Mouse (Mus musculus): Measurements from ENCODE around the gene Pfdn5. TPM values are rescaled to one million over a fixed set of nuclear protein-coding genes. Genes with fewer than 3 reads are reported as not detected.

Gene Pfdn5
- 481 and 576 TPM in 2 replicates for polyA plus RNA-seq (2014; fragmentation: Nextera tagmentation; extraction: Ambion mirVana)

DNA sequence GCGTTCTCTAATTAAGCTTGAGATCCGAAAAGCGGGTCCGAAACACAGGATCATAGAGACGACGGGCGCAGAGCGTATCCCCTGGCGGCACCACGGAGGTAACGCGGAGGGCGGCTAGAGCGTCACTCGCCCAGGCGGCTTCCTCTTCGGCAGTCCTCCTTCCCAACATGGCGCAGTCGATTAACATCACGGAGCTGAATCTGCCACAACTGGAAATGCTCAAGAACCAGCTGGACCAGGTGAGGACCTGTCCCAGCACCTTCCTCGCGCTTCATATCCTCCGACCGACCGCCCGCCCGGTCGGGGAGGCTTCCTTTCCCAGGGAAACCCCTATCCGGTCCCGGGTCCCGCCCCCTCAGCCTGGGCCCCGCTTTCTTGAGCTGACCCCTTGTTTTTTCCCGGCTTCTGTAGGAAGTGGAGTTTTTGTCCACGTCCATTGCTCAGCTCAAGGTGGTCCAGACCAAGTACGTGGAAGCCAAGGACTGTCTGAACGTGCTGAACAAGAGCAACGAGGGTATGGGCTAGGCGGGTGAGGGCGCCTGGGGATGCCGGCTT lies at the start of gene Pfdn5:
Gene Pfdn5 (plus strand): TSS at position 95 of the 555 bp plus-strand sequence.
- H3K36me3 ChIP-seq (ENCODE audit: control insufficient read depth, insufficient read depth, low read length) = peaks cover 57% of the 10 kb centered on the region
- peak; percentile 91 for ATAC-seq (ENCODE audit: low FRiP score, low TSS enrichment)

DNA sequence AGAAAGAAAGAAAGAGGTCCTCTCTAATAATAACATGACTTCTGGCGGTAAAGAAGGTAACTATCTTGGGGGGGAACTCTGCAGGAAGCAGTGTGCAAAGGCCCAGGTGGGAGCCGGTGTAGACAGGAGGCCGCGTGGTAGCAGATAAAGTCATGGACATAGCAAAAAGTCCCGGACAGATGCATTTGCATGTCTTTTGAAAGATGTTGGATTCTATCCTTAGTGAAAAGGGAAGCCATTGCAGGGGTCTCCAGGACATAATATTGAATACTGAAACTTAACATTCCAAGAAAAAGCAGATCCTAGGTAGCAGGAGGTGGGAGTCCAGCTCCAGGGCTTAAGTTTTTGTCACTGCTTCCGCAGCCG lies 47.2 kb upstream of the Pfdn5 start:
- H3K4me2 ChIP-seq (replicated peaks; ENCODE audit: low read depth, low read length) = peak overlapping the region; percentile 88
- H3K27ac ChIP-seq (ENCODE audit: low read depth, low read length) = peak overlapping the region; percentile 90
- peaks cover 11% of the 10 kb centered on the region for H3K4me1 ChIP-seq (ENCODE audit: control insufficient read depth, insufficient read depth, low read length)
- peak overlapping the region; percentile 89 for H3K4me3 ChIP-seq (ENCODE audit: low read length)
- WGBS = 43% methylated on average over 7 of the region's 7 CpGs
- H3K9ac ChIP-seq (ENCODE audit: low read depth, low read length) = peak overlapping the region; percentile 81
- H3K9me3 ChIP-seq (ENCODE audit: control insufficient read depth, low read length) = no peaks in the 10 kb centered on the region
- ATAC-seq (ENCODE audit: low FRiP score, low TSS enrichment) = no peak
- no peaks in the 10 kb centered on the region for H3K27me3 ChIP-seq (ENCODE audit: control insufficient read depth, insufficient read depth, low read length)
- peaks cover 12% of the 10 kb centered on the region for H3K36me3 ChIP-seq (ENCODE audit: control insufficient read depth, insufficient read depth, low read length)

More for the DNA sequence above, at the start of gene Pfdn5:
- Histone ChIP-seq H3K4me1 (ENCODE audit: control insufficient read depth, insufficient read depth, low read length) (peaks cover 14% of the 10 kb centered on the region), H3K27me3 (ENCODE audit: control insufficient read depth, insufficient read depth, low read length) (no peaks in the 10 kb centered on the region), H3K4me3 (ENCODE audit: low read length) (peak within 1 kb of the TSS; percentile 68), H3K9ac (ENCODE audit: low read depth, low read length) (peak within 1 kb of the TSS; percentile 81), H3K9me3 (ENCODE audit: control insufficient read depth, low read length) (no peaks in the 10 kb centered on the region), H3K4me2 (replicated peaks; ENCODE audit: low read depth, low read length) (peak within 1 kb of the TSS; percentile 83), H3K27ac (ENCODE audit: low read depth, low read length) (peak within 1 kb of the TSS; percentile 74)
- under 1% methylated on average over 40 of the region's 40 CpGs for WGBS

DNA sequence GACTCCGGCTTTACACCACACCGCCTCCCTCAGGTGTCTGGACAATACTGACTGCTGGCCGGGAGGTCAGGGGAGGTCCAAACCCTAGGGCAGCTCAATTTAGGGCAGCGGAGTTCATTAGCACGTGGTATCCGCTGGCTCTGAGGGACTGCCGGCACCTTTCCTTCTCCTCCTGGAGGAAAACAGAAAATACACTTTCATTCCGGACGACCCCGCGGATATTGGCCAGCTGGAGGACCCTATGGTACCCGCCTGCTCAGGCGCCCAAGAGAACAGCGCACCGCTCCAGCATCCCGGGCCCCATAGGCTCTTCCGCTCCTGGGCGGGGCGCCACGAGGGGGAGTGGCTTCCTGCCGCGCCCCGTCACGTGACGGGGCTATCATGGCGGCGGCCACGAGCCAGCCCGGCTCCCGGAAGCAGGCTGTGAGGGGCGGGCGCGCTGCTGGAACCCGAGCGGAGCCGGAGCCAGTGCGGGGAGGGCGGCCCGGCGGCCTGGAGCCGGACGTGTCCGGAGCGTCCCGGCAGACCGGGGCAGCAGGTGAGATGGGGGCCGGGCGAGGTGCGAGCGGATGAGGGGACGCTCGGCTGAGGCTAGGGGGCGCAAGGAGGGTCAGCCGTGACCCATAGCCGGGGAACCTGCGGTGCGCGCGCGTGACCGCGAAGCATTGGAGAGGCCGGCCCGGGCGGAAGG lies 46.7 kb upstream of the Pfdn5 start, which contains the start of gene Mfsd5:
Gene Mfsd5 (plus strand): TSS at position 363 of the 691 bp plus-strand sequence.
- Histone ChIP-seq H3K36me3 (ENCODE audit: control insufficient read depth, insufficient read depth, low read length) (peaks cover 12% of the 10 kb centered on the region), H3K4me3 (ENCODE audit: low read length) (peak within 1 kb of the TSS; percentile 89), H3K27me3 (ENCODE audit: control insufficient read depth, insufficient read depth, low read length) (no peaks in the 10 kb centered on the region), H3K9me3 (ENCODE audit: control insufficient read depth, low read length) (no peaks in the 10 kb centered on the region), H3K27ac (ENCODE audit: low read depth, low read length) (peak within 1 kb of the TSS; percentile 90), H3K9ac (ENCODE audit: low read depth, low read length) (peak within 1 kb of the TSS; percentile 81), H3K4me2 (replicated peaks; ENCODE audit: low read depth, low read length) (peak within 1 kb of the TSS; percentile 88), H3K4me1 (ENCODE audit: control insufficient read depth, insufficient read depth, low read length) (peaks cover 11% of the 10 kb centered on the region)
- WGBS = under 1% methylated on average over 65 of the region's 65 CpGs
- peak; percentile 98 for ATAC-seq (ENCODE audit: low FRiP score, low TSS enrichment)

DNA sequence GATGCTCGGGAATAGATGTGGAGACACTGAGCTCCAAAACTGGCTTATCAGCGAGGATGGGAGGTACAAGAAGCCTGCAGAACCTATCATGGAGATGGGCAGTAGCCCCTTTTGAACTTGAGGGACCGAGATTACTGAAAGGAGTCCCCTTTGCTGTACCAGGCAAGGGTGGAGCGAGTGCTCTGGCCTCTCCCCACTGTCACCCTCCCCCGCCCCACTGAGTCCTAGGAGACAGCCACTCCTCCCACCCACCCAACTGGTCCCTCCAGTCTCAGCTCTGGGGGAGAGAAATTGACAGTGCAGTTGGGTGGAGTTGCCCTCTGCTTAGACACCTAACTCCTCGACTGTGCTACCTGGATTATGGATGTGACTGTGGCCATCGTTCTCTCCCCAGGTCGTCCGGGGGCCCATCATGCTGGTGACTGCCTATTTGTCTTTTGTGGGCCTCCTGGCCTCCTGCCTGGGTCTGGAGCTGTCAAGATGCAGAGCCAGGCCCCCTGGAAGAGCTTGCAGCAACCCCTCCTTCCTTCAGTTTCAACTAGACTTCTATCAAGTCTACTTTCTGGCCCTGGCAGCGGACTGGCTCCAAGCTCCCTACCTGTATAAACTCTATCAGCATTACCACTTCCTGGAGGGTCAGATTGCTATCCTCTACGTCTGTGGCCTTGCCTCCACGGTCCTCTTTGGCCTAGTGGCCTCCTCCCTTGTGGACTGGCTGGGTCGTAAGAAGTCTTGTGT lies 46.0 kb upstream of the Pfdn5 start:
- H3K9ac ChIP-seq (ENCODE audit: low read depth, low read length) = peak overlapping the region; percentile 81
- H3K9me3 ChIP-seq (ENCODE audit: control insufficient read depth, low read length) = no peaks in the 10 kb centered on the region
- peak; percentile 16; the same call in 1 of the 2 replicates for ATAC-seq (ENCODE audit: low FRiP score, low TSS enrichment)
- peak overlapping the region; percentile 88 for H3K4me2 ChIP-seq (replicated peaks; ENCODE audit: low read depth, low read length)
- H3K36me3 ChIP-seq (ENCODE audit: control insufficient read depth, insufficient read depth, low read length) = peaks cover 12% of the 10 kb centered on the region
- H3K27me3 ChIP-seq (ENCODE audit: control insufficient read depth, insufficient read depth, low read length) = no peaks in the 10 kb centered on the region
- H3K27ac ChIP-seq (ENCODE audit: low read depth, low read length) = peak overlapping the region; percentile 90
- peak overlapping the region; percentile 89 for H3K4me3 ChIP-seq (ENCODE audit: low read length)
- 23% methylated on average over 13 of the region's 13 CpGs for WGBS
- peaks cover 13% of the 10 kb centered on the region for H3K4me1 ChIP-seq (ENCODE audit: control insufficient read depth, insufficient read depth, low read length)

DNA sequence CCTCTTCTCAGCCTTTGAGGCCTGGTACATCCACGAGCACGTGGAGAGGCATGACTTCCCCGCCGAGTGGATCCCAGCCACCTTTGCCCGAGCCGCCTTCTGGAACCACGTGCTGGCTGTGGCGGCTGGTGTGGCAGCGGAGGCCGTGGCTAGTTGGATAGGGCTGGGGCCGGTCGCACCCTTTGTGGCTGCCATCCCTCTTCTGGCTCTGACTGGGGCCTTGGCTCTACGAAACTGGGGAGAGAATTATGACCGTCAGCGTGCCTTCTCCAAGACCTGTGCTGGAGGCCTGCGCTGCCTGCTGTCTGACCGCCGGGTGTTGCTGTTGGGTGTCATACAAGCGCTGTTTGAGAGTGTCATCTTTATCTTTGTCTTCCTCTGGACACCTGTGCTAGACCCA lies 45.3 kb upstream of the Pfdn5 start:
- Histone ChIP-seq H3K4me1 (ENCODE audit: control insufficient read depth, insufficient read depth, low read length) (peaks cover 14% of the 10 kb centered on the region), H3K4me2 (replicated peaks; ENCODE audit: low read depth, low read length) (peak overlapping the region; percentile 88), H3K9me3 (ENCODE audit: control insufficient read depth, low read length) (no peaks in the 10 kb centered on the region), H3K27me3 (ENCODE audit: control insufficient read depth, insufficient read depth, low read length) (no peaks in the 10 kb centered on the region), H3K27ac (ENCODE audit: low read depth, low read length) (no peak overlapping the region), H3K9ac (ENCODE audit: low read depth, low read length) (no peak overlapping the region), H3K4me3 (ENCODE audit: low read length) (peak overlapping the region; percentile 89), H3K36me3 (ENCODE audit: control insufficient read depth, insufficient read depth, low read length) (peaks cover 12% of the 10 kb centered on the region)
- ATAC-seq (ENCODE audit: low FRiP score, low TSS enrichment) = no peak
- 93% methylated on average over 19 of the region's 19 CpGs for WGBS

DNA sequence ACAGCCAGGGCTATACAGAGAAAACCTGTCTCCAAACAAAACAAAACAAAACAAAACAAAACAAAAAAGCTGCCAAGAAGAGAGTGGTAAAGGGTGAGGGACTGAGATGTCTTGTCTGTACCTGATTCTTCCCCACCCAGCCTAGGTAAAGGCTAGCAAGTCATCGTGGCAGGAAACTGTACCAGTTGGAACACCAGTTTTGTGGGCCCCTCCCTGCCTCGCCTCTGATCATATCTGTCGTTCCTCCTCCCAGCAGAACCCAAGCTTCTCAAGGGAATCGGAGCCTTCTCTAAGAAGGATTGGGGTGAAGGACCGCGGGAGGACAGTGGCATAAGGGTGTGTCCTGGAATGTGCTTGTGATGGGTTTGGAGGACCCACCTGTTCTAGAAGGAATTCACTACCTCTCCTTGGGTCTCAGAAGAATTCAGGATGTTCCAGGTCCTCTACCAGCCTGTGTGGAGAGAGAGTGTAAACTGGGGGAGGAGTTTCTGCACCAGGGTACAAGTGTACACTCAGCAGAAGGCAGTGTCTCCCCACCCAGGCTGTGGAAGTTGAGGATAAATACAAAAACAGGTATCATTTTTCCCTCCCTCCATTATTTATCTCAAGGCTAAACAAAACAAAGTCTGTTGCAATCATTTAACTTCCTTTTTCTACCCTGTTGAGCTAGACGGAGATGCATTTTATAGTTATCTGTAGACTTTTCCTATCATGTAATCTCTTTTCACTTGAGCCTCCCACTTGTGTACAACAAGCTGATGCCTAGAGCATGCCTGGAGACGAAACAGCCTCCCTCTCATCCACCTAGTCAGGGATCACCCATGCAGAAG lies 43.2 kb upstream of the Pfdn5 start:
- Histone ChIP-seq H3K4me2 (replicated peaks; ENCODE audit: low read depth, low read length) (no peak overlapping the region), H3K36me3 (ENCODE audit: control insufficient read depth, insufficient read depth, low read length) (peaks cover 12% of the 10 kb centered on the region), H3K9ac (ENCODE audit: low read depth, low read length) (no peak overlapping the region), H3K4me3 (ENCODE audit: low read length) (no peak overlapping the region), H3K27me3 (ENCODE audit: control insufficient read depth, insufficient read depth, low read length) (no peaks in the 10 kb centered on the region), H3K9me3 (ENCODE audit: control insufficient read depth, low read length) (no peaks in the 10 kb centered on the region), H3K4me1 (ENCODE audit: control insufficient read depth, insufficient read depth, low read length) (peaks cover 14% of the 10 kb centered on the region), H3K27ac (ENCODE audit: low read depth, low read length) (no peak overlapping the region)
- no peak for ATAC-seq (ENCODE audit: low FRiP score, low TSS enrichment)
- 82% methylated on average over 8 of the region's 8 CpGs for WGBS

DNA sequence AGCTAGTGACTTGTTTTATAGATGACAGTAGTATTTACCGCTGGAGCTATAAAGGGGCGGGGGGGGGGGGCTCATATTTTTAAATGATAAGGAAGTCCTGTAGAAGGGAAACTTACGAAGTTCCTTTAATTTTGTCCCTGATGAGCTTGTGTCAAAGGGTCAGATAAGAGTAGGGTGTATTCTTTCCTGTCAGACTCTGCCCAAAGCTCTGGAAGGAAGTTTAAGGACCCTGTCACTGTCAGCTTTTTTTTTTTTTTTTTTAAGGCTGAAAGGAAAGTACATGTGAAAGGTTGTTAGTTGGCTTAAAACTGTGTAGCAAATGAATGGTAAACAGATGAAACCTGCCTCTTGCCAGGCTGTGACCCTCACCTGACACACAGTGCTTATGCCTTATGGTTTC lies 42.3 kb upstream of the Pfdn5 start:
- no peak overlapping the region for H3K27ac ChIP-seq (ENCODE audit: low read depth, low read length)
- H3K4me2 ChIP-seq (replicated peaks; ENCODE audit: low read depth, low read length) = no peak overlapping the region
- no peak overlapping the region for H3K4me3 ChIP-seq (ENCODE audit: low read length)
- H3K4me1 ChIP-seq (ENCODE audit: control insufficient read depth, insufficient read depth, low read length) = peaks cover 14% of the 10 kb centered on the region
- no peaks in the 10 kb centered on the region for H3K9me3 ChIP-seq (ENCODE audit: control insufficient read depth, low read length)
- WGBS = 75% methylated on average over 3 of the region's 3 CpGs
- H3K36me3 ChIP-seq (ENCODE audit: control insufficient read depth, insufficient read depth, low read length) = peaks cover 12% of the 10 kb centered on the region
- no peaks in the 10 kb centered on the region for H3K27me3 ChIP-seq (ENCODE audit: control insufficient read depth, insufficient read depth, low read length)
- no peak overlapping the region for H3K9ac ChIP-seq (ENCODE audit: low read depth, low read length)
- ATAC-seq (ENCODE audit: low FRiP score, low TSS enrichment) = no peak

DNA sequence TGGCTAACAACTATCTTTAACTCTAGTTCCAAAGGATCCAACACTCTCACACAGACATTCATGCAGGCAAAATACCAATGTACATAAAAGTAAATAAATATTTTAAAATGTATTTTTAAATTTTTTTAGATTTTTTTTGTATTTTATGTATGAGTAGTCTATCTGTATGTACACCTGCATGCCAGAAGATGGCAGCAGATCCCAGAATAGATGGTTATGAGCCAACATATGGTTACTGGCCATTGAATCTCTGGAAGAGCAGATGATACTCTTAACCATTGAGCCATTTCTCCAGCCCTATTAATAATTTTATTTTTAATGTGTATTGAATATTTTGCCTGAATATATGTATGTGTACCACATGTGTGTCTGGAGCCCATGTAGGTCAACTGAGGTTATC lies 38.5 kb upstream of the Pfdn5 start:
- Histone ChIP-seq H3K27me3 (ENCODE audit: control insufficient read depth, insufficient read depth, low read length) (no peaks in the 10 kb centered on the region), H3K4me2 (replicated peaks; ENCODE audit: low read depth, low read length) (no peak overlapping the region), H3K27ac (ENCODE audit: low read depth, low read length) (no peak overlapping the region), H3K36me3 (ENCODE audit: control insufficient read depth, insufficient read depth, low read length) (no peaks in the 10 kb centered on the region), H3K9me3 (ENCODE audit: control insufficient read depth, low read length) (no peaks in the 10 kb centered on the region), H3K9ac (ENCODE audit: low read depth, low read length) (no peak overlapping the region), H3K4me3 (ENCODE audit: low read length) (no peak overlapping the region), H3K4me1 (ENCODE audit: control insufficient read depth, insufficient read depth, low read length) (0 out of 2 replicates have a peak, but pooled peaks cover 3% of the 10 kb centered on the region)
- ATAC-seq (ENCODE audit: low FRiP score, low TSS enrichment) = no peak

All from kidney, embryonic 14.5 days (tissue).